Mouse (Mus musculus): ENCODE results near the gene Pik3r6.

The Pik3r6 gene

GRCm38 (mm10) chr11:68488256-68488824 is 14.5 kb upstream of the Pik3r6 start:
- DNase-seq (ENCODE audit: low spot score) = no peak

DNA sequence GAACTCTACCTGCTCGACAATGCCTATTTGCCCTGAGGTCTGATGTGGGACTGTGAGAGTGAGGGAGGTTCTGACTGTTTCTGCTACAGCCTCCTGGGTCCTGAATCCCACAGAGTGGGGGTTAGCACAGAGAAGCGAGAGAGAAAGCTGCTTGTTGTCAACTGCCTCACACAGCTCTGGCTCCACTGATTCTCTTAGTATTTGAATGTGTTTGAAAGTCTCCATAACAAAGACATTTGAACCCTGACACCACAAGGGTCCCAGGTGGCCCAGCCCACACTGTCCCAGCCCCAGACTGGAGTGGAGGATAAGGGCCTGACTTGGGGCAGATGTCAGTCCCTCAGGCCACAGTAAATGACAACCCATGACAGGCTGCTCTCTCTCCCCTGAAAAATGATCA is 13.6 kb upstream of the Pik3r6 start:
- no peak for DNase-seq (ENCODE audit: low spot score)

- no peak for DNase-seq (ENCODE audit: low spot score)
Observed at GRCm38 (mm10) chr11:68492592-68492991, 10.2 kb upstream of the Pik3r6 start.

GRCm38 (mm10) chr11:68493760-68494159 is 9.1 kb upstream of the Pik3r6 start:
- DNase-seq (ENCODE audit: low spot score) = no peak

DNA sequence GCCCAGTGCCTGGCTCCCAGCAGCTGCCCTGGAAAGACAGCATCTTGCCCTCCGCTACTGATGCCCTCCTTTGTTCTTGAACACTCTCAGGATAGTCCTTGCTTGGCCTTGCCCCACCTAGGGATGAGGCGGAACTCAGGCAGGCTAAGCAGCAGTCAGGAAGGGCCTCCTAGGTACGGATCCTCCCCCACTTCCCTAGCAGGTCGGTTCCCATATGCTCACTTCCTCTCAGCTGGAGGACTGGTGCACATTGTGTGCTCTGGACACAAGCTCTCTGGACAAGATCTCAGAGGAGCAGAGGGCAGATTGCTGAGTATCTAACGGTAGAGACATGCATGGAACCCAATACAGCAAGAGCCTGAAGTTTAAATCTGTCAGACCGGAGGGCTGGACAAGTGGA is 5.7 kb upstream of the Pik3r6 start:
- no peak for DNase-seq (ENCODE audit: low spot score)

DNA sequence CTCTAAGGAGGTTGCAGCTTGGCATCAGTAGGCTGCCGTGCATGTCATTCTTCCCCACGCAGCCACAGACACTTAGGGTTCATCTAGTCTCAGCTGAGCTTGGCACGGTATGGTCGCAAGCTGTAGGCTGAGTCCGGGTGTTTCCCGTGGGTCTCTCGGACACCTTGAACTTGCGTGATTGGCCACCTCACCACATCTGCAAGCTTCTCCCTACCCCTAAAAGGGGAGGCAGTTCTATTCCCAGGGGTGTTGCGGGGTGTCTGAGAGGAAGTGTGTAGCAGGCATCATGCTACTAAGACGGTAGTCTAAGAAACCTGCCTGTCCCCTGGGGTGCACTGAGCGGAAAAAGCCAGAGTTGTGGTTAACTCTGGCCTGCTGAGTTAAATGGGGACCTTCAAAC is 4.3 kb upstream of the Pik3r6 start:
- DNase-seq (ENCODE audit: low spot score) = no peak

DNA sequence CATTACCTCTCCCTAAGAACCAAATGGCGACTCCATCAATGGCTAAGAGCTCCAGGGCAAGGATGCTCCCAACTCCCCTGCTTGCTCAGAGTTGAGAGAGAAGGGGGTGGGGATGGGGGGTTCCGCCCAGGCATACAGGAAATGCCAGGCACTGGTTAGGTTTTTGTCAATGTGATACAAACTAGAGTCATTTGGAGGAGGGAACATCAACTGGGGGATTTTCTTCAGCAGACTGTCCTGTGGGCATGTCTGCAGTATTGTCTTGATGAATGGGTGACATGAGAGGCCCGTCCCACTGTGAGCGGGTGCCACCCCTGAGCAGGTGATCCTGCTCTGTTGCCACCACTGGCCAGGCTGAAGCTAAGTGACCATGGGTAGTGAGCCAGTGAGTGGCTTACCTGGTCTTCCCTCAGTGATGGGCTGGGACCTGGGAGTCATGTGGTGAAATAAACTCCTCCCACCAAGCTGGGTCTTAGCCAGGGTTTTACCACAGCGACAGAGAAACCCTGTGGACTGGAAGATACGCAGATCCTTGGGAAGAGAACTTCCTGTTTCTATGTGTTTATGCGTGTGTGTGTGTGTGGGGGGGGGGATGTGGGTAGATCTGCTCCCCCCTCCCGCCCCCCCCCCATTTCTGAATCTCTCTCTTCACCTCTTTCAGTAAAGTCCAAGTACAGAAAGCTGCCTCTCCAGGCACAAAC is 3.7 kb upstream of the Pik3r6 start:
- no peak for DNase-seq (ENCODE audit: low spot score)

DNA sequence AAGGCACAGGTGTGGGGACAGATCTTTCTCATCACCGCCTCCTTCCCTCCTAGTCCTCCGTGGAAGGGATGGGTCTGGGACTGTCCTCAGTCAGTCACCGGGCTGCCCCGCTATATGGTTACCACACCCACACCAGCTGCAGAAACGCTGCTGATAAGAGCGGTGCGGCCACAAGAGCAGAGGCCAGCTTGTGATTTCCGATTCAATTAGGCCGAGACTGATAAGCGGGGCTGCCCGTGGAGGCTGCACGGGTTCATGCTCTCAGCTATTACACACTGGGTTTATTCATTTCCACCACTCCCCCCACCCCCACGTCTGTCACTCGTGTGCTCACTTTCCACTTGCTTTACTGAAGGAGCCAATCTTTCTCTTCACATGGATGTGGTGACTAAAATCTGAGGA is 1.9 kb upstream of the Pik3r6 start:
- DNase-seq (ENCODE audit: low spot score) = no peak

GRCm38 (mm10) chr11:68502408-68502807 is 411 bp upstream of the Pik3r6 start:
- DNase-seq (ENCODE audit: low spot score) = no peak

DNA sequence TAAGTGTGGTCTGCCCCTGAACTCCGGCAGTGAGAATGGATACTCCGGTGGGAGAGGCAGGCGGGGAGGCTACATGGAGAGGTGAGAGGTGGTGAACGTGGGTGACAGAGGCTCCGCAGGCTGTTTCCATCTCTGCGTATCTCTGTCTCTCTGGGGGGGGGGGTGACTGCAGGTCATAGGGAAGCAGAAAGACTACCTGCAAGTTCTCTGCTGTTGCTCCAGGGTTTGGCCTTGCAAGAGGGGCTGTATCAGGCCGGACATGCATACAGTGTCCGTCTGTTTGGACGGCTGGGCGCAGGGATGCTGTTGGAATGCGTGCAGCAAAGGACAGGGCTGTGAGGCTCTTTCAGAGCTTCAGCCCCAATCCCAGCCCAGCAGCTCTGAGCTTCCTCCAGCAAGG is 2.1 kb downstream of the Pik3r6 start:
- no peak for DNase-seq (ENCODE audit: low spot score)

DNA sequence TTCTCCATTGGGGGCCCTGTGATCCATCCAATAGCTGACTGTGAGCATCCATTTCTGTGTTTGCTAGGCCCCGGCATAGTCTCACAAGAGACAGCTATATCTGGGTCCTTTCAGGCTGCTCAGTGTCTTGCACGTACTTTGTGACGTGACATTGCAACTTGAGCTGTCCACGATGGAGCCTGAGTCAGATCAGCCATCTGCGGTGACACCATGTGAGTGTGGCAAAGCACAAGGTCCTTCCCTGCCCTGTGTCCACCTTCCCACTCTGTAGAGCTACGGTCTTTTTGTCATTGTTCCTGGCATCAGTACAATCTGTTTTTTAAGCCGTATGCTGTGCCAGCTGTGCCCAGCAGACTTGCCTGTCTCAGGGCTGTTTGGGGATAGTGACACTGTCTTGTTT is 4.4 kb downstream of the Pik3r6 start:
- DNase-seq (ENCODE audit: low spot score) = no peak

DNA sequence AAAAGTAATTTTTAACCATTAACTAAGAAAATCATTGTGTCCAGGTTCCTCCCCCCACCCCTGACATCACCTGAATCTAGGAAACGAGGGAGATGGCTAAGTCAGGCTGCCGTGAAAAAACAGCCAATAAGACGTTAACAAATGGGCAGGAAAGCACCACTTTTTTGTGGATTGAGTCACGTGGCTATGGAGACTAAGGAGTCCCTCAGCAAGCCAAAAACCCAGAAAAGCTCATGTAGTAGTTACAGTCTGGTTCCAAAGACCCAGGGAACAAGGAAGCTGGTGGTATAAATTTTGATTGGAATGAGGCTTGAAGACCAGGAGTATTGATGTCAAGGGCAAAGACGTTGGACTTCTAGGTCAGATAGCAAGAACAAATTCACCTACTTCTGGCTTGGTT is 5.8 kb downstream of the Pik3r6 start:
- DNase-seq (ENCODE audit: low spot score) = no peak

DNA sequence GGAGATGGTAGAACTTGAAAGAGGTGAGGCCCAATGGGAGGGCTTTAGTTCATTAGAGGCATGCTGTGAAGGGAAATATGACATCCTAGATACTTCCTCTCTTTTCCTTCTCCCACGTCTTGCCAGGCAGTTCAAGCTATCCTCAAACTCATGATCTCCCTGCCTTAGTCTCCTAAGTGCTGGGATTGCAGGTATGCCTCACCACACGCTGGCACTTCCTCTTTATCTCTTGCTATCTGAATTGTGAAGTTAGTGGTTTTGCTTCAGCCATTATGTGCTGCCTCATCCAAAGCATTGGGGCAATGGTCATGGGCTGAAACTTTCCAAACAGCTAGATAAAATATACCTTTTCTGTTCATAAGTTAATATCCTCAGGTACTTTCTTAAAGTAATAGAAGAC is 6.4 kb downstream of the Pik3r6 start:
- no peak for DNase-seq (ENCODE audit: low spot score)

DNA sequence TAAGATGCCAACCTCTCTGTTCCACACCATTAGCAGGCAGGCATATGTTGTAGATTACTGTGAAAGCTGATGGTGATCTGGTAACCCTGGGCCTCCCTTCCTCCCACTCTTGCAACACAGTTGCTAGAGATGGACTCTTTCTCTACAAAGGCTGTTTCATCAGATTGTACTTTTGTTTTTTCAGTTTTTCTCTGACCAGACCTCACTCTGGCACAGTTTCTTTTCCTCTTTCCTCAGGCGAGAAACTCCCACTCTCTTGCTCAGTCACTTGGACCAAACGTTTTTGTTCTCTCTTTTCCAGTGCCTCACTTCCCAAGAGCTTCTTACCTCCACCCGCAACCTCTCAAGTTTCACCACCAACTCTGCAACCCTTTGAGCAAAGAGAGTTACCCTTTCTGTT is 11.2 kb downstream of the Pik3r6 start:
- DNase-seq (ENCODE audit: low spot score) = no peak

- no peak for DNase-seq (ENCODE audit: low spot score)
Observed at GRCm38 (mm10) chr11:68519362-68519761, 16.5 kb downstream of the Pik3r6 start.

GRCm38 (mm10) chr11:68519815-68520214 is 17.0 kb downstream of the Pik3r6 start:
- no peak for DNase-seq (ENCODE audit: low spot score)

DNA sequence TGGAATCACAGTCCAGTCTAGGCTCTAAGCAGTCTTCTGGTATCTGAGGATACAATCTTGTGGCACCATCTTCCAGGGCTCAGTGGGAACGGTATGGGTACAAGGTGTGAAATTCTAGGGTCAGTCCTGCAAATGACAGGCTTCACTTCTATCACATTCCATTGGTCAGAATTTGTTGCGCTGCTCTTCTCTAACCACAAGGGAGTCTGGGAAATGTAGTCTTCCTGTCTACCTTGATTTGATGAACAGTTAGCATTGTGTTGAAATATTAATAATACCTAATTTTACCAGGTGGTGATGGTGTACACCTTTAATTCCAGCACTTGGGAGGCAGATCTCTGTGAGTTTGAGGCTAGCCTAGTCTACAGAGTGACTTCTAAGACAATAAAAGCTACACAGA is 17.6 kb downstream of the Pik3r6 start:
- no peak for DNase-seq (ENCODE audit: low spot score)

- no peak for DNase-seq (ENCODE audit: low spot score)
Observed at GRCm38 (mm10) chr11:68521352-68521751, 18.5 kb downstream of the Pik3r6 start.

GRCm38 (mm10) chr11:68526441-68526840 is 23.6 kb downstream of the Pik3r6 start:
- no peak for DNase-seq (ENCODE audit: low spot score)

- no peak for DNase-seq (ENCODE audit: low spot score)
Observed at GRCm38 (mm10) chr11:68531066-68531806, 28.4 kb downstream of the Pik3r6 start.

DNA sequence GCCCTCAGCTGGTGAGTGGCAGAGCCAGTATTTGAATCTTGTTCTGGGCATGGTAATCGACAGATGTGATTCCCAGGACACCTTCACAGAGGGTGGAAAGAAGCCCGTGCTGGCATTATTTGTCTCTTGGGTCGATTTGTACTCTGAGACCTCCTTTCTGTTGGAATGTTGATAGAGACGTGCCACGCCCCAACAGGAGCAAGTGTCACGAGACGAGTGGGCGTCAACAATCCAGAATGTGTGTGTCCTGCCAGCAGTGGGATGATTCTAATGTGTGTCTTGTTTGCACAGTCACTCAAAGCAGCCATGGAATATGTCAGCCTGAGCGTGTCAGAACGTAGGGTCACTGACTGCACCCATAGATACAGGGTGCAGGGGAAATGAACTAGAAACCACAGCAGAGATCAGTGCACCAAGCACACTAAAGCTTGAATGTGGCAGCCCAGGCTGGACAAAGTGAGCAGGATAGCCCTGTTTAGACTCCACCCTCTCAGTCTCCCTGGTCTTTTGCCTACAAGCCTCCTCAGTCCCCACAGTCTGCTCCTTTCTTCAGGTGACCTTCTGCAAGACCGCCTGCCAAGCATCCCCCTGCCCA is 29.2 kb downstream of the Pik3r6 start:
- DNase-seq (ENCODE audit: low spot score) = no peak

- DNase-seq (ENCODE audit: low spot score) = no peak
Observed at GRCm38 (mm10) chr11:68532773-68533172, 30.0 kb downstream of the Pik3r6 start.

- DNase-seq (ENCODE audit: low spot score) = no peak
Observed at GRCm38 (mm10) chr11:68533971-68534475, 31.2 kb downstream of the Pik3r6 start.
